Mouse (Mus musculus): Measurements from ENCODE around the gene Pex19. TPM values are rescaled to one million over a fixed set of nuclear protein-coding genes. Genes with fewer than 3 reads are reported as not detected.
A peak's percentile ranks its signal among the peaks of the same experiment; 100 is the strongest.

Gene Pex19
- total RNA-seq (2015; ENCODE audit: low replicate concordance) (10.0 and 22.4 TPM in 2 replicates), total RNA-seq (2017; ENCODE audit: low replicate concordance) (22.7 and 41.2 TPM in 2 replicates)

- ATAC-seq (replicated peaks; ENCODE audit: low FRiP score, poor library complexity, severe bottlenecking): peak; percentile 95
Measured at GRCm38 (mm10) chr1:172126376-172127347, at the start of gene Pex19. Gene Pex19, plus strand, starts transcription at chr1:172126755.

DNA sequence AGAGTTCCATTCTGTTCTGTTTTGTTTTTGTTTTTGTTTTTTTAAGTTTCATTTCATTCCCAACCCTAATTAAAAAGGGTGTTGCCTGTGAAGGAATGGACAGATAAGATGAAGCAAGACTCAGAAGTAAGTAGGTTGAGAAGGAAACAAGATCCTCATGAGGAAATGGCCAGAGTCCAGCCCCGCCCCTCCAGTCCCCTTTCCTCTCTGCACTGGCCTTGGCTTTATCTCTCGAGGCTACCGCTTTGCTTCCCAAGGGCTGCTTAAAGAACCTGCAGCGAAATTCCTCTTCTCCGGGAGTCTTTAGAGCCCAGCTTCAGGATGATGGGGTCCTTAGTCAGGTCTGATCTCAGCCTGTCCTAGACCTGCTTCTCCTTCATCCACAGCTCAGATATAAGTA is 48.6 kb upstream of the Pex19 start:
- no peak for ATAC-seq (replicated peaks; ENCODE audit: low FRiP score, poor library complexity, severe bottlenecking)

DNA sequence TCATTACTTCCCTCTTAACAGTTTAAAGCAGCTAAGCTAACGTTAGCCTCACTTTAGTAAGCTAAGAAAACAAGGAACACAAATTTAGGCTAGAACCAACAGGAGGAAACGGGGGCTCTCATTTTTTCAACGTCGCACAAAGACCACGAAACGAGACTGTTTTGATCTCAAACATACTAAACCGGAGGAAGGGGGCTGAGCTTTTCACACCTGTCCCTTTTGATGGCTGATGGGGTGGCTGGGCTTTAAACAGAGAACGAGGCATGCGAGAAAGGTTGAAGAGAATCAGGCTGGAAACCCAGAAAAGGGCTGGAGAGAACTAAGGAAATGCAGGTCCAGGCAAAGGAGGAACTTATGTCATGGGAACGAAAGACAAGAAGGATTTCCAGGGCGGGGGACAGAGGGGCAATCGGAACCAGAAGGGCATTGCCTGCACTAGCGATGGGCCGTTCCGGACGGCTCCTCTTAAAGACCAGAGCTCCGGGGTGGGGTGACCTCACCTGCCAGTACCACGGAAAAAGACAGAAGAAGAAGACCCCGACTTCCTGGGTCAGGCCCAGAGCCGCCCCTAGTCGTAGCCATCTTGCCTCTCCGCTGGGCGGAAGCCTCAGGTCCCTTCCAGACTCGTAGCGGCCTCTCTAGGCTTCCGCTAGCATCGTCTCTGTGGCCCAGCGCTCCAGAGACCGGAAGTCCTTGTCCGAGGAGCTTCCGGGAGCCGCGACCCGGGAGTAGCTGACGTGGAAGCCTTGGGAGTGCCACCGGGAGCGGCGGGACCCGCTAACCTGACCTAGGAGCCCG is 44.3 kb upstream of the Pex19 start, which contains the start of the genes Copa and Ncstn:
Copa (plus strand) TSS at position 429 of the 798 bp plus-strand sequence.
Ncstn (minus strand) TSS at position 695 of the 798 bp plus-strand sequence.
- peak; percentile 97 for ATAC-seq (replicated peaks; ENCODE audit: low FRiP score, poor library complexity, severe bottlenecking)

DNA sequence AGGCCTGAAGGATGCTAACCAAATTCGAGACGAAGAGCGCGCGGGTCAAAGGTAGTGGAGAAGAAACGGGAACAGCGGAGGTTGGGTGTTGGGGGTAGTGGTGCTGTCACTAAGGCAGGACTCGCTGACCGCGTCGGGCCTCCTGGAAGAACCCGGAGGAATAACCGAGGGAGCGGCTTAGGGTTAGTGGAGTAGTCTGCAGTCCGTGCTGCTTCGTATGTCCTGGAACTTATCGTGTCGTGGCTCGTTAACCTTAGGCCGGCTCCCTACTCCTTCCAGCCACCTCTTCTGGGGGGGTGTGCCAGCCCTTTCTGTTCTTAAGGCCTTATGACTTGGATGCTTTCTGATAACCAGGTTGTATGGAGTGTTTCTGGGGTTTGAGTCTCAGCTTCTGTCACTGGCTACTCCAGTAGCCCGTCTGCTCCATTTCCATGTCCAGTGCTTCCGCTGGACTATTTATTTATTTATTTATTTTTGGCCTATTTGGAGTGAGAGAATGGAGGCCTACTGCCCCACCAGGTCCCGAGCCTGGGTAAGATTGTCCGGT is 43.6 kb upstream of the Pex19 start:
- ATAC-seq (replicated peaks; ENCODE audit: low FRiP score, poor library complexity, severe bottlenecking): peak; percentile 76

GRCm38 (mm10) chr1:172093522-172093921 is 33.0 kb upstream of the Pex19 start:
- ATAC-seq (replicated peaks; ENCODE audit: low FRiP score, poor library complexity, severe bottlenecking): no peak

DNA sequence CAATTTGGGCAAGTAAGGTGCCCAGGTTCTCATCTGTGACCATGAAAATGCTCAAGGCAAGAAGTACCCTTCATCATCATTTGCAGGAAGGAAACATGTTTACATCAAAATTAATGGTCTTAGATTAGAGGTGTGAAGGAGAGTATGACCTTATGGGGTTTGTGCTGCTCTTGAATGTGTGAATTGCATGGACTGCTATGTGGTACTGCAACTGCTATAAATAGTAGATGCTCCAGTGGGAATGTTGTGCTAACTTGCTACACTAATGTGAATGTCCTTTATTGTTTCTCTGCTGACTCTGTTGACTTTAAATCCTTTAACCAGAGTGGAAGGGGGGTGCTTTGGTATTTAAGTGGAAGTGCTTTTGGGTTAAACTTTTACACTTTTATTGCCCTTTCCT is 32.3 kb upstream of the Pex19 start:
- no peak for ATAC-seq (replicated peaks; ENCODE audit: low FRiP score, poor library complexity, severe bottlenecking)

GRCm38 (mm10) chr1:172095202-172095601 is 31.4 kb upstream of the Pex19 start:
- ATAC-seq (replicated peaks; ENCODE audit: low FRiP score, poor library complexity, severe bottlenecking): no peak

DNA sequence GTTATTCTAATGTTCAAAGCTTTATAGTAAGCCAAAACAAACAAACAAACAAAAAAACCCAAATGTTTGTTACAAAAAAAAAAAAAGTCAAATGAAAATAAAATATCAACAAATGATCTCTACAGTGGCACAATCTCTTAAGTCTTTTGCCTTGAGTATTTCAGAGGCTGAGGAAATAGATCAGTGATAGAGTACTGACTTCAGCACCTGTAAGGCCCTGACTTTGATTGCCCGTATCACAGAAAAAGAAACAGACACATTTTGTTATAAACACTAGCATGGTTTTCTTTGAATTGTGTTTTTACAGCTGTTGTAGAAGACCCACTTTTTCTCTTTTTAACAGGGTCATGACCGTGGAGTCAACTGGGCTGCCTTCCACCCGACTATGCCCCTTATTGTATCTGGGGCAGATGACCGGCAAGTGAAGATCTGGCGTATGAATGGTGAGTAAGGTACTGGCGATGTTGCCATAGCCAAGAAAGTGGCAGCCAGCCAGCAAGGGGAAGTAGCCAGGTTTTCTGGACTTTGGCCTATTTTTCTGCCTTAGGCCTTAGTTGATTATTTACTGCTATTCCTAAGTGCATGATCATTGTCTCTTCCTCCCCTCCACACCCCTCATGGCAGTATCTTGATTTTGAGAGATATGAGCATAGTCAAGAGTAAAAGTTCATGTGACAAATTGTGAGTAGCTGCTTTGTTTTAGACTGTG is 27.1 kb upstream of the Pex19 start:
- no peak for ATAC-seq (replicated peaks; ENCODE audit: low FRiP score, poor library complexity, severe bottlenecking)

DNA sequence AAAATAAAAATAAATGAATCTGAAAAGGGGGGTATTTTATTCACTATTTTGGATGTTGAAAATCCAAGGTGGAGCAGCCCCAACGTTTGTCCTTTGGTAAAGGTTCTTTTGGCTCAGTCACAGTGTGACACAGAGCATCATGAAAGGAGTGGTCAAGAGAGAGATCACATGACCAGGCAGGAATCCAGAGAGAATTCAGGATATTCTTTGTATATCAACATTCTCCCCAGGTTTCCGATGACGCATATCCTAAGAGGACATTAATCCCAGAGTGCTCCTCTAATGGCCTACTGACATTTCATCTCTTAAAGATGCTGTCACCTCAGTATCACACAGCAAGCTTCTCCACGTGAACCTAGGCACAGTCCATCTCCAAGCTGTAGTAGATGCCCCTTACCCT is 22.9 kb upstream of the Pex19 start:
- no peak for ATAC-seq (replicated peaks; ENCODE audit: low FRiP score, poor library complexity, severe bottlenecking)

- no peak for ATAC-seq (replicated peaks; ENCODE audit: low FRiP score, poor library complexity, severe bottlenecking)
Measured at GRCm38 (mm10) chr1:172105101-172105500, 21.5 kb upstream of the Pex19 start.

DNA sequence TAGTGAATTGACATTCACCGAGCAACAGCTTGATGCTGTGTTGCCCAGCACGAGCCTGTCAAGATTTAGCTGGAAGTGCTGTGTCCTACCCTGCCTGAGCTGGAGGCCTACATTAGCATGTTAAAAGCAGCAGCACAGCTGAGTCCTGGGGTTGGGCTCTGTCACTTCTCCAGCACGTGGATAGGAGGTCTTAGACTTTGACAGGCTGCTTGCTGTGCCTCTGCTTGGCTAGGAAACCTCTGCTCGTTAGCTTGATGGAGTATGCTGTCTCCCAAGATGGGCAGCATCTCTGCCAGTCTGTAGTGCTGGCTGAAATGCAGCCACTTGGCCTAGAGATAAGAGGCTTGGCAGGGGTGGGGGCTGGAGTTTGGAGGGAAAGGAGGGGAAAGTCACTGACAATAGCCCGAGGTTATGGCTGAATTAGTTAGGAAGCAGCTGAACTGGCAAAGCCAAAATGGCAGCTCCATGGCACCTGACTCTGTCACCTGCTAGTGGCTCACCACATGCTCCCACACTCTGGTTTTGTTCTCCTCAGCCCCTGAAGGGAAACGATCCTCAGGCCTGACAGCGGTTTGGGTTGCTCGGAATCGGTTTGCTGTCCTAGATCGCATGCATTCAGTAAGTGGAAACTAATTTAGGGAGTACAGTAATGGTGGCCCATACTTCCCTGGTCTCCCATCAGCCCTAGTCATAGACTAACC is 18.6 kb upstream of the Pex19 start:
- no peak for ATAC-seq (replicated peaks; ENCODE audit: low FRiP score, poor library complexity, severe bottlenecking)

DNA sequence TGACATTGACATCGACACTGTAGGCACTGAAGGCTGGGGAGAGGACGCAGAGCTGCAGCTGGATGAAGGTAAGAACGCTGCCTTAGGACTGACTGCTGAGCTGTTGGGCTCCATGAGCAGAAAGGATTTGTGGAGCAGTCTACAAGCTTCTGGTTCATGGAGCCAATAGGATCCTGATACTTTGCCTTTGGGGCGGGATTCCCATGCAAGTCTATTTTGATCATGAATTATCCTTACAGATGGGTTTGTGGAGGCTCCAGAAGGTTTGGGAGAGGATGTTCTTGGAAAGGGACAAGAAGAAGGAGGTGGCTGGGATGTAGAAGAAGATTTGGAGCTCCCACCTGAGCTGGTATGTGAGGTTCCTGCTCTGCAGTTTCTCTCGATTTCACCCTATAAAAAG is 9.6 kb upstream of the Pex19 start:
- no peak for ATAC-seq (replicated peaks; ENCODE audit: low FRiP score, poor library complexity, severe bottlenecking)

GRCm38 (mm10) chr1:172119100-172119499 is 7.5 kb upstream of the Pex19 start:
- ATAC-seq (replicated peaks; ENCODE audit: low FRiP score, poor library complexity, severe bottlenecking): no peak

DNA sequence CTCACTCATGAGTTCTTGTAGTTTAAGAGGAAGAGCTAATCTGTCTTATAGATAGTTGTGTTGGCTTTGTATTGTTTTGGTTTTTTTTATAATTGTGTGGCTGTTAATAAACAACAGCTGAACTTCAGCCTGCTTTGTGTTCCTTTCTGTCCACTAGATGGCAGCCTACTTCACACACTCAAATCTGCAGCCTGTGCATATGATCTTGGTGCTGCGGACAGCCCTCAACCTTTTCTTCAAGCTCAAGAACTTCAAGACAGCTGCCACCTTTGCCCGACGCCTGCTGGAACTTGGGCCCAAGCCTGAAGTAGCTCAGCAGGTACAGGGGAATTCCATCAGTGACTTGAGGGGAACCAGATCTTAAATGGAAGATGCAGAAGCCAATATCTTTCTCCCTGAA is 6.8 kb upstream of the Pex19 start:
- ATAC-seq (replicated peaks; ENCODE audit: low FRiP score, poor library complexity, severe bottlenecking): peak; percentile 79

GRCm38 (mm10) chr1:172122671-172123070 is 3.9 kb upstream of the Pex19 start:
- ATAC-seq (replicated peaks; ENCODE audit: low FRiP score, poor library complexity, severe bottlenecking): no peak

DNA sequence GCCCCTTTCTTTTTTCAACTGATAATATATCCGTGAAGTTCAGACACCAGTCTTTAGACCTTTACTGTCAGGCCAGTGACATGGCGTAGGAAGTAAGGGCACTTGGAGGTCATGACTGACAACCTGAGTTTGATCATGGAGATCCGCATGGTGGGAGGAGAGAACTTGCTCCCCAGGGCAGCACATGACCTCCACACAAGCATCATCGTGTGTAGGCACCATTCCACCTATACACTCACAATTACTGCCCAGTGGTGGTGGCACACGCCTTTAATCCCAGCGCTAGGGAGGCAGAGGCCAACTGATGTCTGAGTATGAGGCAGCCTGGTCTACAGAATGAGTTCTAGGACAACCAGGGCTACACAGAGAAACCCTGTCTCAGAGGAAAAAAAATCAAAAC is 2.0 kb upstream of the Pex19 start:
- no peak for ATAC-seq (replicated peaks; ENCODE audit: low FRiP score, poor library complexity, severe bottlenecking)

- ATAC-seq (replicated peaks; ENCODE audit: low FRiP score, poor library complexity, severe bottlenecking): 0 out of 2 replicates have a peak, but pooled peaks have one; percentile 15
Measured at GRCm38 (mm10) chr1:172127487-172127886, 932 bp downstream of the Pex19 start.

DNA sequence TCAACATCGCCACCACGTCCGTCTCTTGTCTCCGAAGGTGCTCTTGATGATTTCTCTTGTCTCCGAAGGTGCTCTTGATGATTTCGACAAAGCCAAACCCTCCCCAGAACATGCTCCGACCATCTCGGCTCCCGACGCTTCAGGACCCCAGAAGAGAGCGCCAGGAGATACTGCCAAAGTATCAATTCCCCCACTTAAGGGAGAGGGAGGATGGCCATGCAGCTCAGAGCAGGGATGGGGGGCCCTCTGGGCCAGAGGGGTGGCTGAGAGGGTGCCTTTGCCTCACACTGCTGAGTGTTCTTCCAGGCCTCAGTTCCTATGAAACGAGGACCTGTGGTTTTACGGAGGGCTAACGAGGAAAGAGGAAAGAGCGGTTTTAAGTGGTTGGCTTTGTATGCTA is 2.0 kb downstream of the Pex19 start:
- ATAC-seq (replicated peaks; ENCODE audit: low FRiP score, poor library complexity, severe bottlenecking): no peak

DNA sequence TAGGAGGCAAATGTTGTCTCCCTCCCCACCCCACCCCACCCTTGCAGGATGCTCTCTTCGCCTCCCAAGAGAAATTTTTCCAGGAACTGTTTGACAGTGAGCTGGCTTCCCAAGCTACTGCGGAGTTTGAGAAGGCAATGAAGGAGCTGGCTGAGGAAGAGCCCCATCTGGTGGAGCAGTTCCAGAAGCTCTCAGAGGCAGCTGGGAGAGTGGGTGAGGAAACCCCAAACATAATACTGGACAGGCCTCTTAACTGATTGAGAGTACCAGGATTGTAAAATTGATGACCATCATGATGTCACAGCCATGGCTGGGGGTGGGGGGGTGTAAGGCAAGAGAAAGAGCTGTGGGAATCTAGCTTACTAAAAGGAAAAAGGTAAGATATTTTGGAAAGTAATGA is 2.6 kb downstream of the Pex19 start:
- no peak for ATAC-seq (replicated peaks; ENCODE audit: low FRiP score, poor library complexity, severe bottlenecking)
